Mouse (Mus musculus): Measurements from ENCODE around the gene Rhbdl3. TPM values are rescaled to one million over a fixed set of nuclear protein-coding genes. Genes with fewer than 3 reads are reported as not detected.
A peak's percentile ranks its signal among the peaks of the same experiment; 100 is the strongest.

Gene Rhbdl3
- polyA plus RNA-seq (2015; fragmentation: Nextera tagmentation; extraction: Ambion mirVana): 0.08 and 0.12 TPM in 2 replicates

DNA sequence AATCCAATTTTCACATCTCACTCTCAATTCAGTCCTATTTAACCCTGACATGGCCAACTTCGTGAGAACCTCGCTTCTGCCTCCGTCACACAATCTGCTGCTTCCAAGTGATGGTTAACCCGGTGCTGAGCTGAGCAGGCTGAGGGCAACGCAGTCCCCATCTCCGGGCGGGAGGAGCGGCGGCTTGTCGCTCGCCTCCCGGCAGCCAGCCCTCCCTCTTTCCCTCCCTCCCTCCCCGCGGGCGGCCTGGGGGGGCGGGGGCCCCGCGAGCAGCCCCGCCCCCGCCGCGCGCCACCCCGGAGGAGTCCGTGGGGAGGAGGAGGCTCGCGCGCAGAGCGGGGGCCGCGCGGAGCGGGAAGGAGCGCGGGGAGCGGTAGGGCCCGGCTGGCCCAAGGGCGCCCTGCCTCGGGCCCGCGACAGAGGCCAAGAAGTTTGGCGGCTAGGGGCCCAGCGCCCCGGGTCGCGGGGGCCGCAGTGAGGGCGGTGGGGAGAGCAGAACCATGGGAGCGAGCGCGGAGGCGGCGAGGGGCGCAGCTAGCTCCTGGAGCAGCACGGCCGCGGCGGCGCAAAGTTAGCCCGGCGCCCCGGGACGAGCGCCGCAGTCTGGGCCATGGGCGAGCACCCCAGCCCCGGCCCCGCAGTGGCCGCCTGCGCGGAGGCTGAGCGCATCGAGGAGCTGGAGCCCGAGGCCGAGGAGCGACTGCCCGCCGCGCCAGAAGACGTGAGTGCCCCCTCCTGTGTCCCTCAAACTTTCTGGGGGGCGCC is at the start of gene Rhbdl3:
TSS of gene Rhbdl3 (plus strand) at position 362 of the 765 bp plus-strand sequence.
- ATAC-seq (ENCODE audit: low read depth): no peak
- Histone ChIP-seq H3K9ac (no peak within 1 kb of the TSS), H3K4me1 (replicated peaks) (peaks cover 15% of the 10 kb centered on the region; the same call in 1 of the 2 replicates), H3K27me3 (peaks cover 94% of the 10 kb centered on the region), H3K4me2 (peak within 1 kb of the TSS; percentile 68), H3K27ac (no peak within 1 kb of the TSS), H3K4me3 (replicated peaks) (peak within 1 kb of the TSS; percentile 54), H3K9me3 (replicated peaks) (no peaks in the 10 kb centered on the region), H3K36me3 (no peaks in the 10 kb centered on the region)
- under 1% methylated on average over 76 of the region's 81 CpGs for WGBS (ENCODE audit: insufficient replicate concordance)
- DNase-seq: no peak

- DNase-seq (no peak), ATAC-seq (ENCODE audit: low read depth) (no peak)
- no peak overlapping the region for H3K9ac ChIP-seq
- no peak overlapping the region for H3K4me2 ChIP-seq
- 86% methylated on average over 8 of the region's 8 CpGs for WGBS (ENCODE audit: insufficient replicate concordance)
- H3K36me3 ChIP-seq: peaks cover 49% of the 10 kb centered on the region
- no peaks in the 10 kb centered on the region for H3K27me3 ChIP-seq
- no peak overlapping the region for H3K4me3 ChIP-seq (replicated peaks)
- no peaks in the 10 kb centered on the region for H3K4me1 ChIP-seq (replicated peaks)
- H3K27ac ChIP-seq: no peak overlapping the region
- H3K9me3 ChIP-seq (replicated peaks): no peaks in the 10 kb centered on the region
These were observed 36.6 kb upstream of the Rhbdl3 start for GRCm38 (mm10) chr11:80264137-80264536.

DNA sequence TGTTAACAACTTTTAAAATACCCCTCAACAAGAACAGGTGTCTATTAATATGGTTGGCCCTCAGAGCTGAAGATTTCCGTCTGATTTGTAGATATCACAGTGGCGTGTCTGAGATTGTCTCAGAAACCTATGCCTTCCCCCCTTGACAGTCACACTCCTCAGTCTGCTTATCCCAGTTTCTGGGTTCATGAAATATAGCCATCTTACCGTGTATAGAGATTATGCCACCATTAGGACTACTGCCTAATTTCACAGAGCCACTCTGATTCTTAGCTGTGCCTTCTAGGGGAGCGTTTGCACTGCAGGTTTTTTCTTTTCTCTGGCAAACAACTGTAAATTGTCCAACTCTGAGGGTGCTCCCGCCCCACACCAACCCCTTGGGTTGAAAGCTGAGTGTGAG is 29.6 kb upstream of the Rhbdl3 start:
- Histone ChIP-seq H3K4me1 (replicated peaks) (no peaks in the 10 kb centered on the region), H3K9me3 (replicated peaks) (0 out of 2 replicates have a peak, but pooled peaks cover 3% of the 10 kb centered on the region), H3K27ac (no peak overlapping the region), H3K27me3 (no peaks in the 10 kb centered on the region), H3K4me3 (replicated peaks) (no peak overlapping the region), H3K4me2 (no peak overlapping the region), H3K36me3 (peaks cover 11% of the 10 kb centered on the region; the same call in 1 of the 2 replicates), H3K9ac (no peak overlapping the region)
- ATAC-seq (ENCODE audit: low read depth) (no peak), DNase-seq (no peak)
- WGBS (ENCODE audit: insufficient replicate concordance): 58% methylated on average over 5 of the region's 5 CpGs

DNA sequence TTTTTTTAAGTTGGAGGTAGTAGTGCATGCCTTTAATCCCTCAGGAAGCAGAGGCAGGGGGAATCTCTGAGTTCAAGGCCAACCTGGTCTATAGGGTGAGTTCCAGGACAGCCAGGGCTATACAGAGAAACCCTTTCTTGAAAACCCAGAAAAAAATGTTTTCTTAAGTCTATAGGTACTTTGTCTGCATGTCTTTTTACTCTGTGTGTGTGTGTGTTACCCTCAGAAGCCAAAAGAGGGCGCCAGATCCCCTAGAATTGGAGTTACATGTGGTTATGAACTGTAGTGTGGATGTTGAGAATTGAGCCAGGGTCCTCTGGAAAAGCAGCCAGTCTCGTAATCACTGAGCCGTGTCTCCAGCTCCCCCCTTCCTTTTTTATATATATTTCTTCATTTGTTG is 25.7 kb upstream of the Rhbdl3 start:
- H3K36me3 ChIP-seq: no peaks in the 10 kb centered on the region
- no peaks in the 10 kb centered on the region for H3K27me3 ChIP-seq
- 0 out of 2 replicates have a peak, but pooled peaks cover 3% of the 10 kb centered on the region for H3K9me3 ChIP-seq (replicated peaks)
- no peak overlapping the region for H3K4me3 ChIP-seq (replicated peaks)
- 54% methylated on average over 3 of the region's 3 CpGs for WGBS (ENCODE audit: insufficient replicate concordance)
- ATAC-seq (ENCODE audit: low read depth): no peak
- no peak overlapping the region for H3K9ac ChIP-seq
- H3K4me1 ChIP-seq (replicated peaks): no peaks in the 10 kb centered on the region
- H3K27ac ChIP-seq: no peak overlapping the region
- H3K4me2 ChIP-seq: no peak overlapping the region
- no peak for DNase-seq

- Histone ChIP-seq H3K27ac (no peak overlapping the region), H3K4me1 (replicated peaks) (no peaks in the 10 kb centered on the region), H3K36me3 (no peaks in the 10 kb centered on the region), H3K4me2 (no peak overlapping the region), H3K27me3 (no peaks in the 10 kb centered on the region), H3K9ac (no peak overlapping the region), H3K9me3 (replicated peaks) (0 out of 2 replicates have a peak, but pooled peaks cover 3% of the 10 kb centered on the region), H3K4me3 (replicated peaks) (no peak overlapping the region)
- ATAC-seq (ENCODE audit: low read depth): no peak
- WGBS (ENCODE audit: insufficient replicate concordance): 55% methylated on average over 2 of the region's 2 CpGs
- no peak for DNase-seq
These were observed 22.7 kb upstream of the Rhbdl3 start for GRCm38 (mm10) chr11:80278054-80278453.

GRCm38 (mm10) chr11:80283786-80284185 is 16.9 kb upstream of the Rhbdl3 start:
- Histone ChIP-seq H3K9ac (no peak overlapping the region), H3K9me3 (replicated peaks) (no peaks in the 10 kb centered on the region), H3K36me3 (no peaks in the 10 kb centered on the region), H3K27ac (no peak overlapping the region), H3K4me3 (replicated peaks) (no peak overlapping the region), H3K4me2 (no peak overlapping the region), H3K27me3 (no peaks in the 10 kb centered on the region), H3K4me1 (replicated peaks) (no peaks in the 10 kb centered on the region)
- DNase-seq (no peak), ATAC-seq (ENCODE audit: low read depth) (no peak)
- WGBS (ENCODE audit: insufficient replicate concordance): 78% methylated on average over 3 of the region's 3 CpGs

DNA sequence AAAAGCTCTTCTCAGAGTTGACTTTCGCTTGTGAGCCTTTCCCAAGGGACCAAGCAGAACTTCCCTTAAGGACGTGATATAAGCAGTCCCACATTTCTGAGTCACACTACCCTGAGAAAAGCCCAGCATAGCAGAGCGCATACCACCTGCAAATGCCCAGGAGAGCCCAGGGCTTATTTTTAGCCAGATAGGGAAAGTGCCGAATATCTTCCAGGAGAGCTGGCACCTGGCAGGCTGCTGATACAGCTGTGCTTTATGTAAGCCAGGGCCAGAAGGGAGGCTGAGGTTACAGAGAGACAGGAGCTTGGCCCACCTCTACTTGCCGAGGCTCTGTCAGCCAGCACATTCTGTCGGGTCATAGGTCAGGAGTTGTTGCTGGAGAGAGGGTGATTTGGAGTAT is 16.1 kb upstream of the Rhbdl3 start:
- Histone ChIP-seq H3K36me3 (no peaks in the 10 kb centered on the region), H3K4me3 (replicated peaks) (no peak overlapping the region), H3K27me3 (peaks cover 5% of the 10 kb centered on the region), H3K9ac (no peak overlapping the region), H3K27ac (no peak overlapping the region), H3K4me1 (replicated peaks) (no peaks in the 10 kb centered on the region), H3K9me3 (replicated peaks) (no peaks in the 10 kb centered on the region), H3K4me2 (no peak overlapping the region)
- ATAC-seq (ENCODE audit: low read depth): no peak
- DNase-seq: no peak
- WGBS (ENCODE audit: insufficient replicate concordance): 59% methylated on average over 6 of the region's 6 CpGs

DNA sequence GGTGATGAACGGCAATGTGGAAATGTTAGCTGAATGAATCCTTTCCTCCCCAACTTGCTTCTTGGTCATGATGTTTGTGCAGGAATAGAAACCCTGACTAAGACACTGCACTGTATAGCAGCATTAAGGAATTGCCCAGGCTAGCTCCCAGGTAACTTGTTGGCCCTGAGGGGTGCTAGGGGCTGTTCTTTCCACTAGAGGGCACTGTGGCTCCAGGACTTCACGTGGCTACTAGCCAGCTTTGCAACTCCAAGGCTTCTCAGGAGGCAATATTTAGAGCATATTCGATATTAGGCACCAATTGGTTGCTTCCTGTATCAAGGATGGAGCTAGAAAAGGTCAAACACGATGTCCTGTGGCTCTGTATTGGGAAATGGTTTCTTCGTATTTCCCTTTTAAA is 13.6 kb upstream of the Rhbdl3 start:
- 18% methylated on average over 5 of the region's 5 CpGs for WGBS (ENCODE audit: insufficient replicate concordance)

DNA sequence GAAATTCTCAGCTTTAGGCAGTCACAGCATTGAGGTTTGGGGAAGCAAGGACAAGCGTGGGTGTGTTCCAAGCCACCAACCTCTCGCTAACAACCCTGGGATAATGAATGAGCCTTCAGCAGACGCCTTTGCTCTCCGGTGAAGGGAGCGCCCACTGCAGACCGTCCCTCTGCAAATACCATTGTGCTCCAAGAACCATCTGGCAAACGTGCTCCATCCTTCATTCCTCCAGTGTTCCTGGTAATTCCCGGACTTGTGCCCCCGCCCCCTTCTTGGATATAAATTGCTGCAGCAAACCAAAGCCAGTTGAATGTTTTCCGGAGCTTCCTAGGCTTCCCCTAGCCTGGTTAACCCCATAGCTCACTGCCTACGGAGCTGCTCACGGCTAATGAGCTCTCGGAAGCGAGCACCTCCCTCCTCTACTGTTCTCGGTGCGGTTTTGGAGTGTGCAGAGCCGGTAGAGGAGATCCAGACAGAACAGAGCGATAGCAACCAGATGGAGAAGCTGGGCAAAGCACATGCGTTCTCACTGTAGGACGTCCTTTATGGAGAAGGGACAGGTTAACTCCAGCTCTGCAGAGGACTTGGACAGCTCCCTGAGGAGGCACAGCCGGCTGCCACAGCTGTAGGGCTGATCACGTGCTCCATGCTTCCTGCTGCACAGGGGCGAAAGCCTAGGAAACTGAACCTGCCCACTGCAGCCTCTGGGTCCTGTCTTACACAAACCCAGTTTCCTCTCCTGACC is 10.8 kb upstream of the Rhbdl3 start:
- no peaks in the 10 kb centered on the region for H3K36me3 ChIP-seq
- 0 out of 2 replicates have a peak overlapping the region, but pooled peaks have one; percentile 2 for H3K4me3 ChIP-seq (replicated peaks)
- ATAC-seq (ENCODE audit: low read depth) (no peak), DNase-seq (no peak)
- peak overlapping the region; percentile 30 for H3K4me2 ChIP-seq
- no peaks in the 10 kb centered on the region; the same call in 1 of the 2 replicates for H3K9me3 ChIP-seq (replicated peaks)
- 3% methylated on average over 23 of the region's 23 CpGs for WGBS (ENCODE audit: insufficient replicate concordance)
- no peak overlapping the region for H3K27ac ChIP-seq
- H3K9ac ChIP-seq: no peak overlapping the region
- peaks cover 32% of the 10 kb centered on the region for H3K27me3 ChIP-seq
- H3K4me1 ChIP-seq (replicated peaks): no peaks in the 10 kb centered on the region

More for the DNA sequence above, 13.6 kb upstream of the Rhbdl3 start:
- H3K36me3 ChIP-seq: no peaks in the 10 kb centered on the region
- peaks cover 16% of the 10 kb centered on the region for H3K27me3 ChIP-seq
- no peak overlapping the region for H3K9ac ChIP-seq
- H3K4me3 ChIP-seq (replicated peaks): no peak overlapping the region
- H3K27ac ChIP-seq: no peak overlapping the region
- H3K4me1 ChIP-seq (replicated peaks): no peaks in the 10 kb centered on the region
- H3K9me3 ChIP-seq (replicated peaks): no peaks in the 10 kb centered on the region; the same call in 1 of the 2 replicates
- H3K4me2 ChIP-seq: no peak overlapping the region
- ATAC-seq (ENCODE audit: low read depth) (no peak), DNase-seq (peak; percentile 28)

GRCm38 (mm10) chr11:80291004-80291403 is 9.7 kb upstream of the Rhbdl3 start:
- H3K36me3 ChIP-seq: no peaks in the 10 kb centered on the region
- ATAC-seq (ENCODE audit: low read depth) (no peak), DNase-seq (no peak)
- no peak overlapping the region for H3K27ac ChIP-seq
- no peak overlapping the region for H3K4me3 ChIP-seq (replicated peaks)
- no peaks in the 10 kb centered on the region for H3K4me1 ChIP-seq (replicated peaks)
- H3K9ac ChIP-seq: no peak overlapping the region
- WGBS (ENCODE audit: insufficient replicate concordance): 39% methylated on average over 2 of the region's 2 CpGs
- no peaks in the 10 kb centered on the region; the same call in 1 of the 2 replicates for H3K9me3 ChIP-seq (replicated peaks)
- peaks cover 43% of the 10 kb centered on the region for H3K27me3 ChIP-seq
- H3K4me2 ChIP-seq: no peak overlapping the region

- no peak overlapping the region for H3K4me2 ChIP-seq
- no peak for ATAC-seq (ENCODE audit: low read depth)
These were observed 8.2 kb upstream of the Rhbdl3 start for GRCm38 (mm10) chr11:80292463-80292862.

More at GRCm38 (mm10) chr11:80292463-80292862, 8.2 kb upstream of the Rhbdl3 start:
- 58% methylated on average over 7 of the region's 7 CpGs for WGBS (ENCODE audit: insufficient replicate concordance)
- no peaks in the 10 kb centered on the region for H3K36me3 ChIP-seq
- H3K4me1 ChIP-seq (replicated peaks): no peaks in the 10 kb centered on the region
- H3K4me3 ChIP-seq (replicated peaks): no peak overlapping the region
- H3K9ac ChIP-seq: no peak overlapping the region
- no peak overlapping the region for H3K27ac ChIP-seq
- H3K9me3 ChIP-seq (replicated peaks): no peaks in the 10 kb centered on the region; the same call in 1 of the 2 replicates
- H3K27me3 ChIP-seq: peaks cover 57% of the 10 kb centered on the region
- DNase-seq: no peak
